Mouse (Mus musculus): ENCODE data around the gene Asgr1.
A peak's percentile ranks its signal among the peaks of the same experiment; 100 is the strongest.

Gene Asgr1

DNA sequence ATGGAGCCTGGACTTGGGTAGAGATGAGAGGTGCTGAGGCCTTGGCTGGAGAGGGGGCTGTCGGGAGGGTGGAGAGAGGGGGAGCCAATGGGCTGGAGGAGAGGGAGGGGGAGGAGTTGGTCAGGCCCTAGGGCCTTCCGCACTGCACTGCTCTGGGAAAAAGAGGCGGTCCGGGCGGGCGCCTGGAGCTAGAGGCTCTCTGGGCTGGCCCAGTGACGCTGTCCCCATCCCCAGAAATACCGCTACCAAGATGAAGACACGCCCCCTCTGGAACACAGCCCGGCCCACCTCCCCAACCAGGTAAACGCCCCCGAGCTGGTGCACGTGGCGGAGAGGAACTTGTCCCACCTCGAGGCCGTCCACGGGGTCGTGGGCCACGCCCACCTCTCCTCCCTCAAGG is 27.2 kb upstream of the Asgr1 start:
- peak; percentile 92 for DNase-seq (ENCODE audit: low read depth, low spot score)

DNA sequence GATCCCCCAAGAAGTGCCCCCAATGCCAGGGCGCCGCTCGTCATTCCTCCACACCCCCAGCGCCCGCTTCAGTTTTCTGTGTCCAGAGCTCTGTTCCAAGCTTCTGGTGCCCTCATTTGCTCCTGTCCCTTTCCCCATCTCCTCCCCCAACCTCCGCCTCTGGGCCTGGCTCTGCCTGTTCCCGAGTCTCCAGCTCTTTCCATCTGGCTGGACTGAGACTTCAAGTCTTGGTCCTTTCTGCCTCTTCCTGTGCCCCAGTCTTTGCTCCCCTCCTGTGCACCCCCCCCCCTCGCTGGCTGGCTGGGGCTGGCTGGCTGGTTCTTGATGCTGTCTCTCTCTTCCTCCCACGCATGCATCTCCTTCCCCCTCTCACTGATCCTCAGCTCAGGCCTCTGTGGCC is 26.5 kb upstream of the Asgr1 start:
- DNase-seq (ENCODE audit: low read depth, low spot score) = peak; percentile 69

DNA sequence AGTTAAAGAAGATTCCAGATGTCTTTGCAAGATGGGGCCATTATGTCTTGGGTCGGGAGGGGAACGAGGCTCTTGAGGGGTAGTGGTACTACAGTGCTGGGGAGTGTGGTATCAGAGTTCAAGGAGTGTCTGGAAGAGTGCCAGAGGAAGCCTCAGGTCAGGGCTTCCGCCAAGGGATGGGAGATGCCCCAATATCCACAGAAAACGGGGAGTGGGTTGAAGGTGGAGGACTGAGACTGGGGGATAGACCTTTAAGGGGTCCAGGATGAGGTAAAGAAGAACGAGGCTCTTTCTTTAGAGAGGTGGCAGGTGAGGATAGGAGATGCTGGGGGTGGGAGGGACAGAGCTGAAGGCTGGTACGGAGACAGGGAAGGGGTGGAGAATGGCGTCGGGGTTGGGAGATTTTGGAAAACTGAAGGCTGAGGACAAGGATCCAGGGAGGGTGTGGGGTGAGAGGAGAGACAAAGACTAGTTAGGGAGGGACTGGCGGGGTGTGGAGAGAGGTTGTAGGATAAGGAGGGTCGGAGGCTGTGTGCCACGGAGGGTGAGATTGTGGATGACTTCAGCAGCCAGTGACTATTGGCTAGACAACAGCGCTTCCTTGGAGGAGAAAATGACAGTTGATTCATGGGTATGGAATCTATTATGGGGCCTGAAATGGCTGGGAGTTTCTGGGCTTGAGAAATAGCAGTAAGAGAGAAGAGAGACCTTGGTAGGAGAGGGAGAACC is 25.3 kb upstream of the Asgr1 start:
- peak; percentile 85 for DNase-seq (ENCODE audit: low read depth, low spot score)

DNA sequence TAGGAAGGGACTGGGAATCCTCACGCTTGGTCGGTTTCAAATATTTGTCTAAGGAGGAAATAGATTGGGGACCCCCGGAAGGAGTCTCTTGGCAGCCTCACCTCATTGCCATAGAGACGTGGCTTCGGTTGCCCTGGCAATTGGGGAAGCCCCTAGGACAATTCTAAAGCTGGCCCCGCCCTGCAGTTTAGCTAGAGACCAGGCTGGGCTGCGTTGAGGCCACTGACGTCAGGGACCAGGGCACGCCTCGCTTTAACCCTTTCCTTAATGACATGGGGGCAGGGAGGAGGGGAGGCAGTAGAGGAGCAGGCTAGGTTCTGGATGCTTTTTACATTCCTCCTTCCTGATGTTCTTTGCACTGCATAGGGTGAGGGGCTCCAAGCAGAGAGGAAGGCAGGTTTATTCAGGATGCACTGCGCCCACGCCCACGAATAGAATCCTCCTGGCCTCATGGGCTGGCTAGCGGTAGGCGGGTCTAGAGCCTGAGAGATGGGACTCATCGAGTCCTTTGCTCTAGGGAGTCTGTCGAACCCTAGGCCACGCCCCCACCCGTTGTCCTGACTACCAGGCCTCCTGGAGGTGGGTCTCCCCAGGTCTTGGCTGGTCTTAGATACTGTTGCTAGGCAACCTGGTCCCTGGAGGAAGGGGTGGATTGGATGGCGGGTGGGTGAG is 24.6 kb upstream of the Asgr1 start:
- DNase-seq (ENCODE audit: low read depth, low spot score) = peak; percentile 95

DNA sequence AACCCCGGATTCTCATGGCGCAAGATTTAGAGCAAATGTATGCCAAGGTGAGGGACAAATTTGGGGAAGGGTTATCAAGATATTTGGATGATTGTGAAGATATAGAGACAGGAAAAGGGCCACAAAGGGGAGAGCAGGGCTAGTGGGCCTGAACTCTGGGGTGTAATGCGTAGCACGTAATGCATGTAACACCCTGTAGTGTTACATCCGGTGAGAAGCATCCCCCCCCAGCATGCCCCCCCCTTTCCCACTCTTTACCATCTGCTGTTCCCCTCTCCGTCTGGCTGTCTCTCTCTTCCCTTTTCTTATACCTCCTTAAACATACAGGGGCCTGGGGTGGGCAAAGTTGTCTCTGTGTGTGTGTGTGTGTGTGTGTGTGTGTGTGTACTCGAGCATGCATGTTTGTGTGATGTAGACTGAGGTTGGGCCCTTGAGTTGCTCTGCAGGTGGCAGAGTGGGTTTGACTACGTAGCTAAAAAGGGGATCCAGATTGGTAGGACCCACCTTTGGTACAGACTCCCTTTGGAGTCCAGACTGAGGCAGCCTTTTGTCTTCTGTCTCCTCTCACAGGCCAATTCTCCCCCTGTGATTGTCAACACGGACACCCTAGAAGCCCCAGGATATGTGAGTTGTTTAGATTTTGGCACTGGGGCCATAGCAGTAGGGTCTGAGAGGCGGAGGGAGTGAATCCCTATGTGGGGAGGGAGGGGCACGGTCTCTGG is 23.9 kb upstream of the Asgr1 start:
- DNase-seq (ENCODE audit: low read depth, low spot score) = no peak

DNA sequence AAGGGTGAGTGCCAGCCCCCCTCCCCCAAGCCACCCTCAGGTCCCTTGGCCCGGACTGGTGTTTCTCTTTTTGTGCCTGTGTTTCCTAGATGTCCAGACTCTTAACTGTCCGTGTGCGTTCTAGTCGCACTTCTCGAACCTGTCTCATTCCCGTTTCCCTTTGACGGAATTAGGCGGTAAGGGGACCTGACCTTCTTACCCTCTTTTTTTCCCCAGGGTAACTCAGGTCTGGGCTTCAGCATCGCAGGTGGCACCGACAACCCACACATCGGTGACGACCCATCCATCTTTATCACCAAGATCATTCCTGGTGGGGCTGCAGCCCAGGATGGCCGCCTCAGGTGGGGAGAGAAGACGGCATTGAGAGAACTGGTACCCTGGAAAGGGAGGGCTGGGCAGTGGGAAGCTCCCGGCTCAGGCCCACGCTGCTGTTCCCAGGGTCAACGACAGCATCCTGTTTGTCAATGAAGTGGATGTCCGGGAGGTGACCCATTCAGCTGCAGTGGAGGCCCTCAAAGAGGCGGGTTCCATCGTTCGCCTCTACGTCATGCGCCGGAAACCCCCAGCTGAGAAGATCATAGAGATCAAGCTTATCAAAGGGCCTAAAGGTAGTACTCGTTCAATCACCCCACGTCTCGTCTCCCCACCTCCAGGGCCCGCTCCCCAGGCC is 23.1 kb upstream of the Asgr1 start:
- no peak for DNase-seq (ENCODE audit: low read depth, low spot score)

DNA sequence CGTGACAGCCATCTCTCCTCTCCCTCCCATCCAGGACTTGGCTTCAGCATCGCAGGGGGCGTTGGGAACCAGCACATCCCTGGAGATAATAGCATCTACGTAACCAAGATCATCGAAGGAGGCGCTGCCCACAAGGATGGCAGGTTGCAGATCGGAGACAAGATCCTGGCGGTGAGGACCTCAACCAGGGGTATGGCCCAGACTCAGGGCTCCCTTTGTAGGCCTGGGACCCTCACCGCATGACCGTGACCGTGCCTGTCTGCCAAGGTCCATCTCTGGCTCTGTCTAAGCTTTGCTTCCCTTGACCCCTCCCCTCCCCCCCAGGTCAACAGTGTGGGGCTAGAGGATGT is 22.6 kb upstream of the Asgr1 start:
- DNase-seq (ENCODE audit: low read depth, low spot score) = no peak

DNA sequence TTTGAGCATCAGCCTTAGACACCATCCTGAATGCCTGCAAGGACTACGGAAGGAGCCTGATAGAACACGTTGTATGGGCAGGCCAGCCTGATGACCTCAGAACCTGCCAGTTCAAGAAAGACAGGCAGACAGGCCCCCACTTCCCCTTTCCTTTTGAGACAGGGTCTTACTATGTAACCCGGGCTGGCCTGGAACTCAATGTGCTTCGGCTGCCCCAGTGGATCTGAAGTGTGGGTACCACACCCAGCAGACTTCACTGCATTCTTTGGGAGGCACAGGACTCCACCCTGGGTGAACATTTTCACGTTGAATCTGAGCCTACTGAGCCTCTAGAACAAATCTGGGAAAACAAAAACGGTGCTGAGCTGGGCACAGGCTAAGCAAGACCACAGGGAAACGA is 15.7 kb upstream of the Asgr1 start:
- DNase-seq (ENCODE audit: low read depth, low spot score) = no peak

DNA sequence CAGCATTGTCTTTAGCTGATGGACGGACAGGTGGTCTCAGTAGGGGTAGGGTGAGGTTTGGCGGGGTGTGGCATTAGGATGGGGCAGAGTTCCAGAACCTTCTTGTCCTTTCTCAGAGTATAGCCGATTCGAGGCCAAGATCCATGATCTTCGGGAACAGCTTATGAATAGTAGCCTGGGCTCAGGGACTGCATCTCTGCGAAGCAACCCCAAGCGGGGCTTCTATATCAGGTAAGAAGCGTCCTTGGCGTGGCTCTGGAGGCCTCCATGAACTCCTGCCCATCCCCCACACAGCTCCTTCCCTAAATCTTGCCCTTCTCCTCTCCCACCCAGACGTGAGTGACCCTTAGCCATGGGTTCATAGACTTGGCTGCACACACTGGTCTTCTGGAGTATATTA is 14.3 kb upstream of the Asgr1 start:
- no peak for DNase-seq (ENCODE audit: low read depth, low spot score)

DNA sequence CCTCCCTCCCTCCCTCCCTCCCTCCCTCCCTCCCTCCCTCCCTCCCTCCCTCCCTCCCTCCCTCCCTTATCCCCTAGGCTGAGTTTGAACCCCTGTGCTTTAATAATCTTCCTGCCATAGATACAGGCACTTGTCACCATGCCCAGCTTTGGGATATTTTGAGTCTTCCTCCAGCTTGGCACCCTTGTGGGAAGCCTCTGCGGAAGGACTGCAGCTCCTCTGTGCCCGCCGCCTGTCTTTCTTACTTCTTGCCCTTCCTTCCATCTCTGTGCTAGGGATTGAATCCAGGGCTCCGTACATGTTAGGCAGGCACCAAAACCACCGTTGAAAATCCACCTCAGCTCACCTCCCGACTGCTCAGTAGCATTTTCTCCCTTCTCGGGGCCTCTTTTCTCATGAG is 13.7 kb upstream of the Asgr1 start:
- DNase-seq (ENCODE audit: low read depth, low spot score) = no peak

DNA sequence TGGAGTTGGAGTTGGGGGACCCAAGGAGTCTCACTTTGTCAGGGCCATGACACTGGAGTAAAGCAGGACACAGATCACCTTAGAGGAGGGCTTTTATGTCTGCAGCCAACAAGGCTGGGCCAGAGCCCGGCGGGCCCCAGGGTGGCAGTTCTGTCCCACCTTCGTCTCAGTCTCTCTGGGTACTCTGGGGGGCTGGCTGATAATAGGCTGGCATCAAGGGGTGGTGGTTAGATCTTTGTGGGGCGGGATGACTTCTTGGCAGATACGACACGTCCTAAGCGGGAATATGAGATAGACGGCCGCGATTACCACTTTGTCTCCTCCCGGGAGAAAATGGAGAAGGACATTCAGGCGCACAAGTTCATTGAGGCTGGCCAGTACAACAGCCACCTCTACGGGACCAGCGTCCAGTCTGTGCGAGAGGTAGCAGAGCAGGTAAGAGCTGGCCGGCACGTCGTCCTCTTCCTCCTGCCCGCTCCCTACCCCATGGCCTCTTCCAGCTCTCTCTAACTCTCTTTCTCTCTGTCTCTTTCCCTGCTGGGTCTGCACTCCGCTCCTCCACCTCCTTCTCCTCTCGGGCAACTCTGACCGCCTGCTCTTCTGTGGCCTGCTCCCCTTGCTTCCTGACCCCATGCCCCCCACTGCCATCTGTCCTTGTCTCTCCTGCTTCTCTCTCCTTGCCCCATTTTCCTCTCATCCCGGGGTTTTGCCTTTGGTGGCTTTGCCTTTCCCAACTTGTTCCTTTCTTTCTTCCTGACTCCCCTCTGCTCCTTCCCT is 11.4 kb upstream of the Asgr1 start:
- DNase-seq (ENCODE audit: low read depth, low spot score) = no peak

DNA sequence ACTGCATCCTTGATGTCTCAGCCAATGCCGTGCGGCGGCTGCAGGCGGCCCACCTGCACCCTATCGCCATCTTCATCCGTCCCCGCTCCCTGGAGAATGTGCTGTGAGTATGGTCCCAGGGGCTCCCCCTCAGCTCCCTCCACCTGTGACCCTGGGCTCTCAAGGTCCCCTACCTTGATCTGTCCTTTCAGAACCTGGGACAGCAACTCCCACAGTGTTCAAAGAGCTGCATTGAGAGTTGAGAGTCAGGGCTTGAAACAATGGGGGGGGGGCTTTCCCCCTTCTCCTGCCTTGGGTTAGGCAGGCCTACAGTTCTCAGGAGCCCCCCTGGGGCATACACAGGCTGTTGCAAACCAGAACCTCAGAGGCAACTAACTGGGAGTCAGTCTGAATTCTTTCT is 10.2 kb upstream of the Asgr1 start:
- DNase-seq (ENCODE audit: low read depth, low spot score) = no peak

DNA sequence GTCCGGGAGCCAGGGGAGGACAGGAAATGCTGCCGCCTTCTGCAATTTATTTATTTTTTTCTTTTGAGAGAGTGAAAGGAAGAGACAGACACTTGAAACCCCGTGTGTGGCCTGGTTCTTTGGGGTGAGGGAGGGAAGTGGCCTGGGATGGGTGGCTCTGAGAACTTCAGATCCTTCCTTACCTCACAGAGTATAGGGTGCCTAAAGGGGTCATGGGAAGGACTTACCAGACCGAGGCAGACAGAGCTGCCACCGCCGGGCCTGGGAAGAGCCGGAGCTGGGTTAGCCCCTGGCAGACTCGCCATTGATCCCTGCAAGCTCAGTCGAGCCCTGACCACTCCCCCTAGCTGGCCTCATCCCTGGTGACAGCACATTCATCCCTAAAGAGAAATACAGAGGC is 8.4 kb upstream of the Asgr1 start:
- DNase-seq (ENCODE audit: low read depth, low spot score) = no peak

DNA sequence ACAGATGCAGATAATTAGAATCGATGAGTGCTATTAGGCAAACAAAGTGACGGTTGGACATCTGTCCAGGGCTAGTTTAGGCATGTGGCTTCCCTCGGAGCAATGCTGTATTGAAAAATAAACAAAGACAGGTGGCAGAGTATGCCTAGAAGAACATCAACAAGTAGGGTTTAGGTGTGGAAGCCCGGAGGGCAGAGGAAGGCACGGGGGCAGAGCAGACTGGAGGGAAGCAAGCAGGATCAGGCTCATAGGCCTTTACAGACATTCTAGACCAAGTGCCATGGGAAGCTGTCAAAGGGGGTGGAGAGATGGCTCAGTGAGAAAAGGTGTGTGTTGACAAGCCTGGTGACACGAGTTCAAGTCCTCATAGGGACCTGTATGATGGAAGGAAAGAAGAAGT is 4.5 kb upstream of the Asgr1 start:
- no peak for DNase-seq (ENCODE audit: low read depth, low spot score)

DNA sequence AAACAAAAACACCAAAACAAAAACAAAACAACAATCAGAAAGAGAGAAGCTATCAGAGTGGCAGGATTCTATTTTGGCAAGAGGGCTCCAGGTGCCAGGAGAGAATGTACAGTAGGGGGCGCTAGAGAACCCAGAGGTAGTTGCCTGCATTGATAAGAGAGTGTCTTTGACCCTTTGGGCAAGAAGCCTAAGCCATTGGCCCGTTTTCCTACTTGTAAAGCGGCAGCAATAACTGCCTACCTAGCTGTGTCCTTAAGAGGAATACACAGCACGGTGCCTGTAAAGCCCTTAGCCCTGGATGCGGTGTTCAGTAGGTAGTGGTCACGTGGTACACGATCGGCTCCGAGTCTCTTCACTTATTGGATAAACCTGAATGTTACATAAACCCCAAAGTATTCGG is 4.1 kb upstream of the Asgr1 start:
- DNase-seq (ENCODE audit: low read depth, low spot score) = peak; percentile 22

DNA sequence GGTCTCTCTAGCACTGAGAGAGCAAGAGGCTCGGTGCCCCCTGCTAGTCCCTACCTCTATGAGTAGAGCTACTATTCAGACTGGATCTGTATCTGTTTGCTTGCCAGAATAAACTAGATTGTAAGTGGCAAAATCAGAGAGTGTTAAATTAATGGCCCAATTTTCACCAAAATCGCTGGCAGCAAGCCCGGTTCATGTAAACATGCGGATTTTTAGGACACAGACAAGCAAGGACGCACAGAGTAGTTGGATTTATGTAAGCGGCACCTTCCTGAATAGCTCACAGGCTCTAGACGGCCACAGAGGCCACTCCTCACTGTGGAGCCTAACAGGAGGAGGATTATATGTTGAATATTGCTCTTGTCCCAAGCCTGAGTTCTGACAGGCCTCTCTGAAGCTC is 729 bp upstream of the Asgr1 start:
- no peak for DNase-seq (ENCODE audit: low read depth, low spot score)

DNA sequence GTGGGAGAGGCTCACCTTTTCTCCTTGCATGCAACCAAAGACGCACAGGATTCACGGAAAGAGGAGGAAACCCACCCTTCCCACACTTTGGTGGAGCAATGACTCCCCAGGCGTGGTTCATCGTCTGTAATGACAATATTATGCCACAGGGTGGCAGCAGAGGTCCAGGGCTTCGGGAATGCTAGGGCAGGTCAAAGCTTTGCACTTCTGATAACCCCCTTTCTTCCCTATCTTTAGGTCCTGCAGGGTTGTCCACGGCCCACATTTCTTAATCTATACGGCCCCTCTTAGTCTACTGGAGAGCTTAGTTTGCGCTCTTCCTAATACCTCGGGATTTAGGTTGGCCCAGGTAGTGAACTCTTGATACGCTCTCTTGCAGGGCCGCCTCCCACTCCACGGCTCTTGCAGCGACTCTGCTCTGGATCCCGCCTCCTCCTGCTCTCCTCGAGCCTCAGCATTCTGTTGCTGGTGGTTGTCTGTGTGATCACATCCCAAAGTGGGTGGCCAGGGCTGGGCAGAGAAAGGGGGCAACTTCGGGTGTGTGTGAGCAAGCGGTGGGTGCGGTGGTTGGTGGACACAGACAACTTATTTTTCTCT is 1.8 kb downstream of the Asgr1 start:
- peak; percentile 81 for DNase-seq (ENCODE audit: low read depth, low spot score)

DNA sequence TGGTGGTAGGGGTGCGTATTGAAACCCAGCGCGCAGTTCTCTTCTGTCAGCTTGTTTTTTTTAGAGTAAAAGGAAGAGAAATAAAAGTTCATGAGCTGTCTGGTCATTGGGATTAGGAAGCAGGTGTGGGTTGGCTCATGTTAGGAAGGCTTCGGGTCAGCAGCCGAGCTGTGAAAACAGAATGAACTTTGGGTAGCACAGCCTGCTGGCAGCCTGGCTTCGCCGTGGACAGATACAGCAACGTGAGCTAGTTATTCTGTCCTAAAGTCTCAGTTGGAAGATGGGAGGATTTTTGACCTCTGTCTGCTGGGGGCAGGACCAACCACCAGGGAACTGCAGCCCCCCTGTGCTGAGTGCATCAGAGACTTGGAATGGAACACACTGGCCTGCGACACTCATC is 3.9 kb downstream of the Asgr1 start:
- no peak for DNase-seq (ENCODE audit: low read depth, low spot score)

DNA sequence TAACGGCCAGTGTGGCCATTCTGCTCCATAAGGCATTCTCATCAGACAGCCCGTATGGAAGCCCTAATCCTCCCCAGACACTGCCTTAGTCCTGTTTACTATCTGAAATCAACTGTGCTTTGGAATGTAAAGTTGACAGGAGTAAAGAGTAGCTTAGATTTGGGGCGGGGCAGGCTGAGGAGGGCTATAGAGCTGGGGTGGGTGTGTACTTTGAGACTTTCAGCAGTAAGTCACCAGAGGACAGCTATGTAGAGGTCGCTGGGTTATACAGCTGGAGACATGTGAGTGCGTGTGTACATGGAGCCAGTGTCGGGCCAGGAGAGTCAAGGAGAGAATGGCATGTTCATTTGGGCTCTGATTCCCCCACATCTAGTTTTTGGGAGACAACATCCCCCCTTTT is 6.0 kb downstream of the Asgr1 start:
- no peak for DNase-seq (ENCODE audit: low read depth, low spot score)

DNA sequence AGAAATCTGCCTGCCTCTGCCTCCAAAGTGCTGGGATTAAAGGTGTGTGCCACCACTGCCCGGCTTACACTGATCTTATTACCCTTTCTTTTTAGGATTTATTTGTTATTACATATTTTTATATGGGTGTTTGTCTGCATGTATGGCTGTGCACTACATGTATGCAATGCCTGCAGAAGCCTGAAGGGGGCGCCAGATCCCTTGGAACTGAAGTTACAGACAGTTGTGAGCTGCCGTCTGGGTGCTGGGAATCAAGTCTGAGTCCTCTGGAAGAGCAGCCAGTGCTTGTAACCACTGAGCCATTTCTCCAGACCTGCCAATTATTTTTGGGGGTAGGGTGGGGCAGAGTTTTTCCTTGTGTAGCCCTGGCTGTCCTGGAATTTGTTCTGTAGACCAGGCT is 9.2 kb downstream of the Asgr1 start:
- DNase-seq (ENCODE audit: low read depth, low spot score) = no peak

DNA sequence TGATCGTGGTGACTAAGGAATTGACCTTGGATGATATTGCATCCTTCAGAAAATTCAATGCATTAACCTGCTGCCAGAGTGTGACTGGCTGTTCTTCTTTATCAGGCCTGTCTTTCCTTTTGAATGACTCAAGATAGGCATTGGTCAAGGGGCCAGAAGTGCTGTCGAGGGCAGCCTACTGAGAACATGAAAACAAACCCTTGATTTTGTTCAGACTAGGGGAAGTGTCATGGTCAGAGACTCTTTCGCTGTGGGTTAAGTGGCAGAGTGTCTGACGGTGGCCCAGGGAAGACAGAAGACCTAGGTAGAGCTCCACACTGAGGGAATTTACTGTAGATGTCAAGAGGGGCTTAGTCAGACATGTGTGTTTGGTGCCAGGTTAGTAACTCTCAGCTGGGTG is 12.8 kb downstream of the Asgr1 start:
- no peak for DNase-seq (ENCODE audit: low read depth, low spot score)

All from 3T3-L1 (cell line).